Comparison of ENCODE assay signal across 19 mouse cellular contexts in the genomic region with DNA sequence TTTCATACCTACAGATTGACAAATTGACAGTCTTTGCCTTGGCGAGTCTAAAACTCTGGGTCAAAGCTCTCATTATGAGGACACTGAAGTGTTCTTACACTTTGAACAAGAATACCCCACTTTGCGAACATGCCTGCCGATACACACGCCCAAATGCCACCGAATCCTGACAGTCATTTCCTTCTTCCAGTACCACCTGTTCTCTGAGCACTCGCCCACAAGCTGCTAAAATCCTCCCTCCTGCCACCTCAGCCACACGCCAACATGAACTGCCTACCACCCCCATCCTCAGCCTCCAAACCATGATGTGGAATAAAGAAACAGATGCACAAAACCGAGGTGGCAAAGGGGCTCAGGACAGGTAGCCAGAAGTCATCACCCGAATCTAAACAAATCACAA.
A peak's percentile ranks its signal among the peaks of the same experiment; 100 is the strongest.
DNase-seq lines count a peak whose midpoint lies in the region; TF ChIP-seq lines count a peak whose summit lies in the region.
"Had no signal": no experiment of that assay in that cellular context is flagged by ENCODE, and none has a peak within 500 bp of the region (broad histone marks: within the 10 kb centered on the region; RNA-seq: fewer than 3 reads in every experiment).

No protein-coding gene starts in this region.

- intact Hi-C loops in left cerebral cortex, postnatal 36 days (cut with DNase I), result loop anchor here (10.0 kb wide), 1 partner anchor 150 kb away; a partner anchor contains a TSS

- peak; percentile 32 to 70 for DNase-seq in layer of hippocampus, adult 18-20 months (ENCODE audit: low spot score in 2 of 2)
- DNase-seq in layer of hippocampus, postnatal 10 days (ENCODE audit: low spot score in 2 of 2), result no peak
- DNase-seq in cerebellum, adult 18-20 months, result peak; percentile 55 to 65
- peak; percentile 47 to 60 for DNase-seq in left cerebral cortex, postnatal 36 days (ENCODE audit: low spot score in 2 of 2)
- no peak for DNase-seq in adipocyte (ENCODE audit: low spot score)
- DNase-seq in adrenal gland, postnatal 36 days, result no peak
- no peak for DNase-seq in ovary, postnatal 10 days (ENCODE audit: low spot score)
- DNase-seq: embryo, embryonic 11 days; heart, postnatal 10 days; kidney, postnatal 25 days; lung, postnatal 10 days; retina, postnatal 1 day; thymus, adult 18-20 months had no signal

- H3K4me3 ChIP-seq in cortical plate, adult 2 months (ENCODE audit: insufficient read depth, low read length), result no peak overlapping the region
- H3K4me3 ChIP-seq: forebrain, embryonic 12.5 days; hindbrain, embryonic 15.5 days; limb, embryonic 13.5 days; liver, embryonic 15.5 days; neural tube, embryonic 13.5 days had no signal

- TF ChIP-seq CTCF in cortical plate, adult 2 months (IDR thresholded peaks at IDR 0.05; ENCODE audit: extremely low read depth, insufficient read depth, low read length), result no peak

- peak overlapping the region; percentile 69; the same call in 1 of the 2 replicates for H3K27ac ChIP-seq in cortical plate, adult 2 months (ENCODE audit: insufficient read depth, low read length)
- H3K27ac ChIP-seq: forebrain, embryonic 12.5 days; hindbrain, embryonic 15.5 days; limb, embryonic 13.5 days; liver, embryonic 15.5 days; neural tube, embryonic 13.5 days had no signal

- H3K4me1 ChIP-seq in cortical plate, adult 2 months (ENCODE audit: control insufficient read depth, insufficient read depth, low read length), result peaks cover 5% of the 10 kb centered on the region; the same call in 1 of the 2 replicates
- H3K4me1 ChIP-seq: forebrain, embryonic 12.5 days; hindbrain, embryonic 15.5 days; limb, embryonic 13.5 days; liver, embryonic 15.5 days; neural tube, embryonic 13.5 days had no signal

- no peak for TF ChIP-seq POLR2A in cortical plate, adult 2 months (IDR thresholded peaks at IDR 0.05; ENCODE audit: extremely low read depth, insufficient read depth, low read length)

Comparison
In these comparisons a context has a peak if more than half of its experiments do, and no peak if none do; other contexts are left out.
1. DNase-seq: peak in layer of hippocampus, adult 18-20 months (2 of 2), cerebellum, adult 18-20 months (2 of 2) and left cerebral cortex, postnatal 36 days (2 of 2); none in layer of hippocampus, postnatal 10 days (0 of 2), adipocyte (single experiment), adrenal gland, postnatal 36 days (0 of 2) and ovary, postnatal 10 days (single experiment).